Mouse (Mus musculus) naive thymus-derived CD4-positive, alpha-beta T cell, adult 2 months (primary cell): ENCODE results near the gene Shc2.

Source experiments
- DNase-seq: peaks from one replicate; pipeline ENCODE4 v3.0.0-alpha.2; 2011; ENCODE audit warnings: low read depth

Shc2 gene

DNA sequence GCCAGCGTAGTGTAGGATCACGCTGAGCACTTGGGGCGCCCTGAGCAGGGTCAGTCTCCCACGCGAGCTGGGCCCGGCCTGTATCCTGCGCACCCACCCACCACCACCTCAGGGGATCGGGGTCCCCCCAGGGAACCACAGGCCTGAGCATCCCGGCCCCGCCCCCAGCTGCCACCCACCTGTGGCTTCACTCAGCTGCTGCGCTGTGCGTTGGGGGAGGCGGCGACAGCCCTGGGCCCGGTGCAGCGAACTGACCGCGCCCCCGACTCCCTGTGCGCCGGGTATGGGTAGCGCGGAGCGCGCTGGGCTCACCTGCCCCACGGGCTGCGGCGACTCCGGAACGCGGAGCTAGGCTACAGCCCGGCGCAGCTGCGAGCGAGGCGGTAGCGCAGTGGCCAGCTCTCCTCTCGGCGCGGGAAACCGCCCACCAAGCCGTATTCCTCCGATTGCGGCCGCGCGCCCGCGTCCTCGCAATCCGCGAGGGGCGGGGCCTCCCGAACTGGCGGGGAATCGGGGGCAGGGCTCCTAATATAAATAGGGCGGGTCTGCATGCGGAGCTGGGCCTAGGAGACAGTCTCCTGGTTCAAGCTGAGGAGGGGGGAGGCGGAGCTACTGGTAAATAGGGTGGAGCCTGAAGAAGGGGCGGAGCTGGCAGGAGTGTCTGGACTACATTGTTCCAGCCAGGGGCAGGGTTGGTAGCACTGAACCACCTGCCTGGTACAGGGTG is 24.0 kb downstream of the Shc2 start, which contains the start of gene C2cd4c:
TSS of gene C2cd4c (minus strand) at position 448 of the 727 bp plus-strand sequence.
- DNase-seq = peak; percentile 12

DNA sequence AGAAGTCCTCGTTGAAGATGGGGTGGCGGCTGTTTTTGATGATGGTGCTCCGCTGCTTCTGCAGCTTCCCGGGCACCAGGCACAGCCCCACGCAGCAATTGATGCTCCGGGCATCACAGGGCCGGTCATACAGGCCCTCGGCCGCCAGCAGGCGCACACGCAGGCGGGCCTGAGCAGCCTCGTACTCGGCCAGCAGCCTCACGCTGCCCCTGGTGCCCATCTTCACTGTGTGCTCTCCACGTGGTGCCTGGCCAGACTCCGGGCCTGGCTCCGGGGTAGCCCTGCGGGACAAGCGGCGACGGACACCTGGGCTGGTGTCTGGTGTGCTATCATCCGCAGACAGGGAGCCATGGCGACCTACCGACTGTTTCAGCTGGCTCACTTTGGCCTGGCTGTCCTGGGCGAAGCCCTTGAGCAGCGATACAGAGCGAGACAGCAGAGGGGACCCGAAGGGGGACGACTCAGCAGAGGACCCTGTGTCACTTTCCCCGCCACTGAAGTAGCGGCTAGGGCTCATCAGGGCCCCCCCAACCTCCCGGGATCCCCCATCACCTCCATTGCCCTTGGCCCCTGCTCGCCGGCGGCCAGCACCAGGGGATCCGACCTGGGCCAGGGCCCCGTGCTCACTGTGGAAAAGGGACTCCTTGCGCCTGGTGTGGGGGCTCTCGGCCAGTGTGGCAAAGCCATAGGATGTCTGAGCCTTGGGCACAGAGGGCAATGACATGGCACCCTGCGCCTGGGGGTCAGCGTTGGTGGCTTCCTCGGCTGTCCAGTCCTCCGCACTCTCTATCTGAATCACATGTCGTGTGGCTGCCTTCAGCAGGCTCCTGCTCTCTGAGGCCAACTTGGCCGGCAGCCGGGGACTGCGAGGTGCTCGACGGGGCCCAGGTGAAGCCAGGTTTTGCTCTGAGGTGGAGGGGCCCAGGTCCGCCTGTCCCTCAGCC is 25.3 kb downstream of the Shc2 start:
- no peak for DNase-seq

DNA sequence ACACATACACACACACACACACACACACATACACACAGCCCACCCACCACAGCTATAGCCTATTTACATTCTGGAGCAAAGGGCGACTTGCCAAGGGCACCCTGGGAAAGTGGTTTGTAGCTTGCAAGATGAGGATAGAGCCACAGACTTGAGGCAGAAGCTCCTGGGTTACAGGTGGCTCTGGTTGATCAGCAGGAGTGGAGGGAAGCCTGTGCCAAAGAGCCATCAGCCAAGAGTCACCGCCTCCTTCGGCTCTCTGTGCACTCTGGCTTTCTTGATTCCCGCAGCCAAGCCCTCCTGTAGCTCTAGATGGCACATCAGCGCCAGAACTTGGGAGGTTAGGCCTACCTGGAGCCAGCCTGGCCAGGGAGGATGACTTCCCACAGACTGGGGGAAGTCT is 26.4 kb downstream of the Shc2 start:
- no peak for DNase-seq

DNA sequence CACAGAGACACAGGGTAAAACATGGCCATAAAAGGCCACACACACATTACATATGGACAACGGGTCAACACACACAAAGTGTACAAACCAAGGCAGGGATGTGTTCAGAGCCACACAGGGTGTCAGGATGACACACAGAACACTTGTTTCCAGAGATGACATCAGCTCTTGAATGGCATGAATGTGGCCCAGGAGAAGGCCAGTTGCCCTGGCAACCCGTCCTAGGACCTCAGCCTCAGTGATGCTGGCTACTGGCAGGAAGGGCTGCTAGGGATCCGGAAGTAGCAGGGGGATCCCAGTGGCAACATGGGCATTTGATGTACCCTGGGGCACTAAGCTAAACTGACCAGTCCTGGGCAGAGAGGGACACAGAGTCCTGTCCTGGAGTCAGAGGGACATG is 28.4 kb downstream of the Shc2 start:
- no peak for DNase-seq

DNA sequence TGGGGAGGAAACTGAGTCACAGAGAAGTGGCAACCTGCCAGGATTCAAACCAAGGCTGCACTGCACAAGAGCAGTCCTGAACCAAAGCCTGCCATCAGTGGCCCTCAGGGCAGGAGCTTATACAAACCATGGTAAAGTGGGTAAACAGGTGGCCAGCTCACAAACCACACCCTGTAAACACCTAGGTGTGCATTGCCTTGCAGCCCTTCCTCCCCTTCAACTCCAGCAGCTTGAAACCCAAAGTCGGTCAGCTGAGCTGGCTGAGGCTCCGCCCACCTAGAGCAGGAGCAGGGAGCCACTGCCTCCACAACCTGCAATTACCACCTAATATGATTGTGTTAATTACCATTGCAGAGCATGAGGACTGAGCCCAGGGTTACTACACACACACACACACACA is 29.8 kb downstream of the Shc2 start:
- DNase-seq = no peak

DNA sequence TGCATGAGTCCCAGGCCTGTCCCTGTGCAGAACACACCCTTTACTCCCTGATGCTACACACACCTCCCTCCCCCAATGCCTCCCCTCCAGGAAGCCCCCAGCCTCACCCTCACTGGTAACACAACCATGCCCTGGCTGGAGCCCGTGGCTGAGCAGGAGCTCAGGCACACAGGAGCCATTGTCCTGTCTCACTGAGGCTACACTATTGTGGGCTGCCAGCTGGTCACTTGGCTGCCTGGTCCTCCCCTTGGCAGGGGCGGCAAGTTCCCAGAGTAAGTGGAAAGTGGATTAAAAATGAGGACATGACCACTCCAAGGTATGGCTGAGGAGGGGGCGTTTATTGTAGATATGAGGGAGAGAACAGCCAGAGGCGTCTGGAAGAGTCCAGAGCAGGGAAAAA is 31.2 kb downstream of the Shc2 start:
- no peak for DNase-seq

DNA sequence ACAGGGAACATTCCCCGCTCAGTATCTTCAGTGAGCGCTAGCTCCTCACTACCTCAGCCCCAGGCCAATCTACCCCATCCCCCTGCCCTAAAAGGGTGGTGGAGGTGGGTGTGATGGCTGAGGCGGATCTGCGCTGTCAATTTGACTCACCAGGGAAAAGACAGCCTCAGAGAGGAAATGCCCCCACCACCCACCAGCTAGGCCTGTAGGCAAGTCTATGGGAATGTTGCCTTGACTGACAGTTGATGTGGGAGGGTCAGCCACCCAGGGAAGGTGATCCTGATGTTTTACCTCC is 39.8 kb downstream of the Shc2 start:
- no peak for DNase-seq

DNA sequence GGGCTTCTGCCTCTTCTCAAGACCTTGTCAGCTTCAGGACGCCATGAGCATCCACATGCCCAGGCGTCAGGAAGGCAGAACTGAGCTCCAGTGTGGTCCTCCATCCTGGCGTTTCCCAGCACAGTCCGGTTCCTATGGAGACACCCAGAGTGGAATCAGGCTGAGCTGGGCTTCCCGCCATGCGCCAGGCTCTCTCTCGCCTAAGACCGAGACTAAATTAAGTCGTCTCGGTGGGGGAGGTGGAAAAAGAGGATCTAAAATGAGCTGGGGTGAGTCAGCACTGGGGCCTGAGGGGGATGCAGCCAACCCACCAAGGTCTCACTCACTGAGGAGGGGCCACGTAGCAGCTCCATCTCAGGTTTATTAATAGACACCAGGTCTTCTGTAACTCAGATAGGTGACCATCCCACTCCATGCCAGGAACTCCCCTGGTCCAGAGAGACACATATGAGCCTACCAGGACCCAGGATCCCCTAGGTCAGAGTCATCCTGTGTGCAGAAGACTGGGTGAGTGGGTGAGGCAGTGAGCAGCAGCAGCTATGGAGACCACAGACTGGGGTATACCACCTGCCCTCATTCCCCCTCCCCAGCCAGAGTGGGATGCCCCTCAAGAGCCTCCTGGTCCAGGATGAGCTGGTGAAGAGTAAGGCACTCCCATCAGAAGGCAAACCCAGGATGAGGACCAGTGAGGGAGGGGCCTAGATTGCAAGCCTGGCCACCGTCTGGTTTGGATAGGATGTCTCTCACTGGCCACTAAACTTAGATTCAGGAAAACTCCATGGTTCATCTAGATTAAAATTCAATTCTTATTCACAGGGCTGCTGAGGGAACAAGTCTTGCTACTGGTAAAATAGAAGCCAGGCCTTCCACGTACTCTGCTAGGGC is 40.4 kb downstream of the Shc2 start:
- no peak for DNase-seq

DNA sequence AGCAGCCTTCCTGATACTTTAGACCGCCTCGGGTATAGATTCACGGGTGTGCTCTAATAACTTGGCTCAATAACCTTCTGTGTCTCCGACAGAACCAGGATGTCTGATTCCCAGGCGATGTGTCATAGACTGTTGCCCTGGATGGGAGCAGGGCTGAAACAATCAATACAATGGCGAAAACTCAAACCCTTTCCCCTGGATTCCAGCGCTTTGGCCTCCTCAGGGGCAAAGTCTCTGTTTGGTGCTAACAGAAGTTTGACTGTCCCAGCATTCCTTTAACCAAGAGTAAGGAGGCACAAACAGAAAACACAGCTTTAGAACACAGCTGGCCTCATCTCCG is 42.2 kb downstream of the Shc2 start:
- DNase-seq = no peak

DNA sequence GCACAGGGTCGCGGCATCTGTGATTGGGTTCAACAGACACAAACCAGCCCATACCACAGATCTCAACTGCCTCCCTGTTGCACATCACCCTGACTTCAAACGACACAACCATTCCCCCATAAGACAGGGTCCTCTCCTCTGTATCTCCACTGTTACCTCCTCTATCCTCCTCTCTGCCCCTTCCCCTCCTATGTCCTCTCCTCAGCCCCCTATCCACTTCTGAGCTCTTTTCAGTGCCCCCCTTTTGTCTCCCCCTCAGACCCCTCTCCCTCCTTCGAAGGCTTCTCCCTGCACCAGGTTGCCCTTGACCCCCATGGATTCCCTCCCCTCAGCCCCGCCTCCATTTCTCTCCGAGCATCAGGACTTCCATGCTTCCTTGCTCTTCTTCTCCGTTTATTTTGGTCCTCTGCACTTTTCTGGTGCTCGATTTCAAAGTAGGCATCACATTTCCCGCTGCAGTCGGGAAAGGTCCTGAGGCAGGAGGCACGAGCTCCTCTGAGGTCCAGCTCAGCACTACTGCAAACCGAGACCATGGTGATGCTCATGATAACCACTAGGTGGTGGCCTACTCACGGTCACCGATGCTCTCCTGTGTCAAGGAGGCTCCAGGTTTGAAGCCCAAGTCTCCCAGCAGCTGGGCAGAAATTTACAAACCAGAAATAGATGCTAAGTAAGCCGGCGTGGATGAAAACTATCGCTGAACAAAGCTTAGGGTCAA is 42.7 kb downstream of the Shc2 start:
- peak; percentile 59 for DNase-seq

DNA sequence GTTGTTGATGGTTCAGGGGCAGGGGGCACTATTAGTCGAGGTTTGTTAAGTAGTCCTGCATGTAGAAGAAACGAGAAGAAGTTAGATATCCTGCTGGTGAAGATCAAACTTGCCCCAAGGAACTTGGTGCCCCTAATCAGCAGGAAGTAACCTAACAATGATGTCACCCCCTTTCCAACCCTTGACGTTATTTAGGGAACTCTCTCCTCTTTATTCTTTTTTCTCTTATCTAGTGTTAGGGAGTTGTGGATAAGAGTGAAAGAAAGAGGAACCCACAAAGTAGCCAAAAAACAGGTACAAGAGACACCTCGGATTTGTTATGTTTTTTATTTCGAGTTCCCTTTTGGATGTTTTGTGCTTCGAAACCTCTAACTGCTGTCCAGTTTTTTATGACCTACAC is 43.6 kb downstream of the Shc2 start:
- no peak for DNase-seq

DNA sequence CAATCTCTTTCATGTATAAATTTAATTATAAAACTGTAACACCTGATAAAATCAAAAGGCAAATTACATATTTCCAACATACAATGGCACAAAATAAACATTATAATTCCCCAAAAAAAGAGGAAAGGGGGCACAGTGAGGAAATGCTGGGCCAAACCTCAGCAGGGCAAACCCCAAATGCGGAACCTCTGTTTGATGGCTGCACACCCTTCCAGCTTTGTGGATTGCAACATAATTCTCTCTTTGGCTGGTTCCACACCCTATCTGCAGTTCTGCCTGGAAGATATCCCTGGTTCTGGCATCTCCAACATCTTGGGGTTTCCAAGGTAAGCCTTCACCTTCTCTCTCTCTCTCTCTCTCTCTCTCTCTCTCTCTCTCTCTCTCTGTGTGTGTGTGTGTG is 47.0 kb downstream of the Shc2 start:
- DNase-seq = no peak

DNA sequence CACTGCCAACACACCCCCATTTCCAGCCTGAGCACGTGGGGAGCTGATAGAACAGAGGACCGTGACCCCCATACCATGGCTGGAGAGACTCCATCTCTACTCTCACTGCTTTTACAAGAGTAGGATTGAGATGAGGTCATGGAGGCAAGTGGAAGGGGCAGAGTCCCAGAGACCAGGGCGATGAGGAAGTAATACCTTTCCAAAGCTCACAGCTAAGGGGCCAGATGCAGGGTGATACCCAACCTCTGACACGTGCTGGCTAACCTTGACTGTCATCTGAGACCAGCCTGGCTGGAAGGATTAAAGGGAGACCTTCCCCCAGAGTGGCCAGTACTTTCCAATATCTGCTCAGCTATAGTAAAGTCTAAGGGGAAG is 50.0 kb downstream of the Shc2 start:
- no peak for DNase-seq

DNA sequence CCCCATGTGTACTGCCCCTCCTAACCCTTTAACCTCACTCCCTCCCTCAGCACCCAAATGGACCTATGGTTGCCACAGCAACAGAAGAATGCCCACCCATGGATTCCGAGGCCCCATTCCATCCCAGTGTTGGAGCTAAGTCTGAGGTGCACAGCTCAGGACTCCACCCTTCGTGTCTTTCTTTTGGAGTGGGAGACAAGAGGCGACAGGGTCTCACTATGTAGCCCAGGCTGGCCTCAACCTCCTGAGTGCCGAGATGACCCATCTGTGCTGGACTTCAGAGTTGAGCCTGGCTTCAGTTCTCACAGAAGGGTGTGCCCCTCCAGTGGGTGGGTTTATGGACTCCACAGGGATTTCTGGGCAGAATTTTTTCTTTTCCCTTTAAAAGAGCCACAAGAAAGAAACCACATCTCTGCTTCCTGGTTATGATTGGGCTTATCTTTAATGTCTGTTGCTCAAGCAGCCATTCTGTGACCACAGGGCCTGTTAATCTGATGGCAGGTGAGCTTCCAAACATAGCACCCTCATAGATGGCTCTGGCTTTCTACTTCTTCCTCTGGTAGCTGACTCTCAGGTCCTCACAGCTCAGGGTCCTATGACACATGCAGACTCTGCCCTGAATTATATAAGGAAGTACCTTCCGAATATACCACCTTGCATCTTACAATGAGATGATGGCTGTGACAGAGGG is 50.5 kb downstream of the Shc2 start, which contains the start of gene Theg:
TSS of gene Theg (minus strand) at position 271 of the 691 bp plus-strand sequence.
- no peak for DNase-seq

DNA sequence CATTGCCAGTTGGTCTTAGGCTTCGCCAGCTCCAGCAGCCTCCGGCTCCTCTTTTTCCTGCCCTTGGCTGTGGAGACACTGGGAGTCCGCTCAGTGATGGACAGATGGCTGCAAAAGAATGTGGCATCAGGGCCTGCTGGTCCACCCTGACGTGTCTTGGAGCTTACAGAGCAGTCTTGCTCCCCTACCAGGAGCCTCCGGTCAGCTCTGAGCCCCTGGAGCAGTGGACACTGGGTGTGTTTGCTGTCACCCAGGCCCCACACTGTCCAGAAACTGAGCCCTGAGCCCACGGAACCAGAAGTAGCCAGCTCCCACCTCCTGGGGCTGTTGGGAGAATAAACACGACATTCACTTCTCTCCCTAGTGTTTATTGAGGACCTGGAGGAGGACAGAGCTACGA is 51.5 kb downstream of the Shc2 start:
- DNase-seq = no peak

DNA sequence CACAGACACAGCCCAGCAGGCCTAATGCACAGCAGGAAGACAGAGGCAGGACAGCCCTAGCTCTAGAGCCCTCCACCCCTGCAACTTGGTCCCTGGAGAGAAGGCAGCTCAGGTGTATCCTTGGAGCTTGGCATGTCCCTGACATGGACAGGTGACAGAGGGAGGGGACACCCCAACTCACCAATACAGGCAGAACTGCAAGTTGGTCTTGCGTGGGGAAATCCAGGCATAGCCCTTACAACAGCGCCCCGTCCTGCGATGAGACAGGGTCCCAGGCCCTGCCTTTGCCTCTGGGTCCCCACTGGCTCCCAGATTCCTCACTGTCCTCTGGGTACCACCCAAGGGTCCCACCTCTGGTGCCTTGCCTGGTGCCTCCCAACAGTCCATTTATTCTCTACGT is 52.0 kb downstream of the Shc2 start:
- DNase-seq = no peak

DNA sequence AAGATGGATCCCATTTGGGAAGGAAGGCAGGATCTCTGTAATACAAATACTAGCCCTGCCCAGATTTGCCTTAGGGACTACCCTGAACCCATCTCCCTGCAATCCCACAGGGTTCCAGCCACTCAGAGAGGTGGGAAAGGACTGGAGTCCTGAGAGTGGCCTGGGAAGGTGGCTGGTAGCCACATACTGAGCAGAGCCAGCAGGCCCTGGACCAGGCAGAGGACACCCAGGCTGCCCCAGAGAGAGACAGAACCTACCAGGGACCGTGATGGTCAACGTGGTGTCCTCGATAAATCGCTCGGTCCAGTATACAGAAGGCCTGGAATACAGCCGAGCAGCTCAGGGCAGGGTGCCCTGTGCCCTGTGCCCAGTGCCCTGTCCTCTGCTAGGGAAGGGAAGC is 52.6 kb downstream of the Shc2 start:
- DNase-seq = no peak

DNA sequence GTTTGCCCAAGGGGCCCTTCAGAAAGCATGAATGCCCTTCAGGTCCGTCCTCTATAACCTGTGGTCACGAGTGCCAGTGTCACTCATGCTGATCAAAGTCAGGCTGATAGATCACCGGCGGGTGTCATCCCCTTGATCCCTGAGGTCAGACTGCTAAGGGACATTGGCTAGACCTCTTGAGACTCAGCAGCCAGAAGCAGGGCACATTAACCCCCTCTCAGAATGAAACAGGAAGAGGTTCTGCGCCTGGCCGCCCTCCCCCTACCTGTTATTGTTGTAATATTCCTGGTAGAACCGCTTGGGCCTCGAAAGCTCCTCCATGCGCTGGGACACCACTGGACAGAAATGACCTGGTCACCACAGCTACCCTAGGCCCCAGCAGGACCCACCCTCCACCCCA is 53.3 kb downstream of the Shc2 start:
- no peak for DNase-seq

DNA sequence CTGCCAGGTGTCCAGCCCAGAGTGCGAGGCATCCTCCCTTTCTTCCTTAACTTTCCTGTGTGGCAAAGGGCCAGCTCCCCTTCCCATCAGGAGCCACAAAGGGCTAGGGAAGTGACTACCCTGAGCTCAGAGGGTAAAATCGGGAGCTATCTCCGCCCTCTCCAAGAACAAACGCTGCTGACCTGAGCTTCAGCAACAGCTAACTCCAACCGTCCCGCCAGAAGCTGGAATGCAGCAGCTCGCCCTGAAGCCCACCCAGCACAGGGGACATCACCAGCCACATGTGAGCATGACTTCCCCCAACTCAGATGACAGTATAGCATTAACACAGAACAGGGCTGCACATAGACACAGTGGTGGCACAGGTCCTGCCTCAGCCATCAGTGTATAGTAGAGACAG is 53.7 kb downstream of the Shc2 start:
- DNase-seq = no peak

DNA sequence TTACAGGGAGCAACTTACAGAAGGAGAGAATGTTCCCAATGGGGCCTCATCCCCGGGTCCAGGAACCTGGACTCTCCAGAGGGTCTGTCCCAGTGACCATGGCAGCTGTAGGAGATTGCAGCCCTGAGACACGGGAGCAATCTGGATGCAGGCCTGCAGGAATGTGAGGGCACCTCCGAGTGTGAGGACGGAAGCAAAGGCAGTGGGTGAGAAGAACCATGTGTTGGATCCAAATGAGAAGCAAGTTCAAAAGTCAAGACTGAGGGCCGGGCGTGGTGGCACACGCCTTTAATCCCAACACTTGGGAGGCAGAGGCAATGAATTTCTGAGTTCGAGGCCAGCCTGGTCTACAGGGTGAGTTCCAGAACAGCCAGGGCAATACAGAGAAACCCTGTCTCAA is 56.2 kb downstream of the Shc2 start:
- no peak for DNase-seq

DNA sequence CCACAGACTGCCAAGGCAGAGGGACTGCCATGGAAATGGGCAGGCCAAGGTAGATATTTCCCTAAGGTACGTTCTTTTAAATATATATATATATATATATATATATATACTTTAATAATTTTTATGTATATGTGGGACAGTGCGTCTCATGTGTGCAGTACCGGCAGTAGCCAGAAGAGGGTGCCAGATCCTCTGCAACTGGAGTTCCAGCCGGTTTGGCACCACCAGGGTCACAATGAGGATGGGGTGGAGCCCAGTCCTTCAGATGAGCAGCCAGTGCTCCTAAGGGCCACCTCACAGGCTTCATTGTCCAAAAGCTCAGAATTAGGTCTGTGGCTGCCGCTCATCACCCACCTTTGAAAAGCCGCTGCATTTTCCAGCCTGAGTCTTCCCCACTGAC is 56.9 kb downstream of the Shc2 start:
- DNase-seq = peak; percentile 26
